Comparison of ENCODE assay signal across 9 mouse cellular contexts in the genomic region with DNA sequence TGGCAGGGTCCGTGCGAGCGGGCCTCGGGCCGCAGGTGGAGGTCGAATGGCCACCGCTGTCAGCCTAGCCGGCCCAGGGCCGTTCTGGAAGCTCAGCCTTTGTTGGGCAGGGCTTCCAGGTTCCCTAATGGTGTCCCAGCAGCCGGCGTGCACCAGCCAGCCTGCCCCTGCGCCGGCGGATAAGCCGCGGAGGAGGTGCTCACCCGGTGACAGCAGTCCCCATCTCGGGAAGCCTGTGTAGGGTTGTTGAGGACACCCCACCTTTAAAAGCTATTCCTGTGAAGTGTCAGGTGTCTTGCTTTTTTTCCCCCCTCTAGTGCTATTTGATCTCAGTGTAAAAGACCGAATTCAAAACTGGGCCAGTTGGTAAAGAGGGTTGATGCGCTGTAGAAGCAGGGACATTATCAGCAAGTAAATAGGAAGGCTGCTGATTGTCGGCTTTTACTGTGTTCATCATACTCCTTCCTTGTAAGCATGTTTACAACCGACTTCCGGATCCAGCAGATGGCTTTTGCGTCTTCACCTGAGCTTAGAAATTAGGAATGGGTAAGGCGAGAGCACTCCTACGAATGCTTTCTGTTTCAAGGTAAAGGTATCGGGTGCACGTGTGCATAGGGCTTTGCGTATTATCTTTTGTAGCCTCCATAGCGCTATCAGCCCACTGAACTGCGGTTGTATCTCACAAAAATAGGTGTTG. TPM values are rescaled to one million over a fixed set of nuclear protein-coding genes. Genes with fewer than 3 reads are reported as not detected.
A peak's percentile ranks its signal among the peaks of the same experiment; 100 is the strongest.
DNase-seq lines count a peak whose midpoint lies in the region; ATAC-seq lines count a peak whose summit lies in the region.
"Had no signal": no experiment of that assay in that cellular context is flagged by ENCODE, and none has a peak within 500 bp of the region (broad histone marks: within the 10 kb centered on the region; RNA-seq: fewer than 3 reads in every experiment).

No protein-coding gene starts in this region.

- H3K4me2 ChIP-seq in heart, embryonic 12.5 days: peak overlapping the region; percentile 91
- H3K4me2 ChIP-seq in hindbrain, embryonic 12.5 days (replicated peaks): peak overlapping the region; percentile 74

- DNase-seq in heart, adult 11 months: no peak
- DNase-seq in 416B (ENCODE audit: low read depth): peak; percentile 39
- no peak for DNase-seq in midbrain, embryonic 10.5 days (ENCODE audit: low spot score)
- no peak for DNase-seq in gastrocnemius, postnatal 10 days
- no peak for DNase-seq in natural killer cell, adult 2 months (ENCODE audit: low spot score in 2 of 2)

- ATAC-seq in heart, embryonic 12.5 days (ENCODE audit: insufficient number of reproducible peaks, low FRiP score): peak; percentile 24
- peak; percentile 16 for ATAC-seq in activated CD4-positive, CD25-positive, alpha-beta regulatory T cell, adult 4 months
- ATAC-seq in hindbrain, embryonic 12.5 days (ENCODE audit: low FRiP score): peak; percentile 49; the same call in 1 of the 2 replicates

- H3K9ac ChIP-seq in heart, embryonic 12.5 days: peak overlapping the region; percentile 80
- peak overlapping the region; percentile 69 for H3K9ac ChIP-seq in hindbrain, embryonic 12.5 days

- peak overlapping the region; percentile 64 for H3K4me3 ChIP-seq in heart, embryonic 12.5 days
- H3K4me3 ChIP-seq in hindbrain, embryonic 12.5 days: peak overlapping the region; percentile 49
- H3K4me3 ChIP-seq in midbrain, embryonic 10.5 days: peak overlapping the region; percentile 82

- peaks cover 11% of the 10 kb centered on the region for H3K4me1 ChIP-seq in heart, embryonic 12.5 days (replicated peaks)
- H3K4me1 ChIP-seq in hindbrain, embryonic 12.5 days: peaks cover 17% of the 10 kb centered on the region
- peaks cover 29% of the 10 kb centered on the region for H3K4me1 ChIP-seq in midbrain, embryonic 10.5 days

- WGBS in heart, embryonic 12.5 days: 8% methylated on average over 31 of the region's 31 CpGs
- 11% methylated on average over 31 of the region's 31 CpGs for WGBS in hindbrain, embryonic 12.5 days
- 13% methylated on average over 31 of the region's 31 CpGs for WGBS in midbrain, embryonic 10.5 days

- H3K36me3 ChIP-seq in heart, embryonic 12.5 days: no peaks in the 10 kb centered on the region
- H3K36me3 ChIP-seq in hindbrain, embryonic 12.5 days: no peaks in the 10 kb centered on the region
- H3K36me3 ChIP-seq in midbrain, embryonic 10.5 days: no peaks in the 10 kb centered on the region

- 0 out of 2 replicates have a peak, but pooled peaks cover 3% of the 10 kb centered on the region for H3K9me3 ChIP-seq in heart, embryonic 12.5 days (replicated peaks)
- no peaks in the 10 kb centered on the region for H3K9me3 ChIP-seq in hindbrain, embryonic 12.5 days (replicated peaks)
- H3K9me3 ChIP-seq in midbrain, embryonic 10.5 days (replicated peaks): no peaks in the 10 kb centered on the region

- H3K27ac ChIP-seq in heart, embryonic 12.5 days (ENCODE audit: poor library complexity, severe bottlenecking): no peak overlapping the region
- peak overlapping the region; percentile 35 for H3K27ac ChIP-seq in hindbrain, embryonic 12.5 days
- H3K27ac ChIP-seq in midbrain, embryonic 10.5 days (replicated peaks): peak overlapping the region; percentile 87

- peaks cover 10% of the 10 kb centered on the region for H3K27me3 ChIP-seq in heart, embryonic 12.5 days (replicated peaks)
- peaks cover 12% of the 10 kb centered on the region for H3K27me3 ChIP-seq in hindbrain, embryonic 12.5 days
- H3K27me3 ChIP-seq in midbrain, embryonic 10.5 days (ENCODE audit: low read depth, poor library complexity, severe bottlenecking): peaks cover 34% of the 10 kb centered on the region

RNA-seq across cellular contexts. Expression of a gene that starts 0.6 kb away (rescaled TPM):
- polyA plus RNA-seq in heart, embryonic 12.5 days (2016; fragmentation: Nextera tagmentation; extraction: Ambion mirVana): 6.9 and 9.2 TPM in 2 replicates
- polyA plus RNA-seq in activated CD4-positive, CD25-positive, alpha-beta regulatory T cell, adult 4 months (2017; shearing (Covaris generic)): 10 to 100 TPM; 24.5 to 25.5 TPM
- polyA plus RNA-seq in hindbrain, embryonic 12.5 days (2016; fragmentation: Nextera tagmentation; extraction: Ambion mirVana): 22.4 and 25.2 TPM in 2 replicates
- 8.9 and 12.9 TPM in 2 replicates for polyA plus RNA-seq in midbrain, embryonic 10.5 days (2016; fragmentation: Nextera tagmentation; extraction: Ambion mirVana)
- 10 to 100 TPM; 34.7 to 37.7 TPM for total RNA-seq in gastrocnemius, postnatal 10 days (2021)

RNA-seq across cellular contexts. Expression of a gene that starts 29.3 kb away (rescaled TPM):
- polyA plus RNA-seq in heart, embryonic 12.5 days (2016; fragmentation: Nextera tagmentation; extraction: Ambion mirVana): 0.69 TPM in 1 of 2 replicates, not detected in the other
- polyA plus RNA-seq in activated CD4-positive, CD25-positive, alpha-beta regulatory T cell, adult 4 months (2017; shearing (Covaris generic)): not detected
- 0.30 and 0.53 TPM in 2 replicates for polyA plus RNA-seq in hindbrain, embryonic 12.5 days (2016; fragmentation: Nextera tagmentation; extraction: Ambion mirVana)
- polyA plus RNA-seq in midbrain, embryonic 10.5 days (2016; fragmentation: Nextera tagmentation; extraction: Ambion mirVana): 1.8 and 1.9 TPM in 2 replicates
- total RNA-seq in gastrocnemius, postnatal 10 days (2021): 1 to 10 TPM; 3.5 to 6.3 TPM
- total RNA-seq: common myeloid progenitor, adult 5-6 weeks had no signal
